Mouse (Mus musculus) skeletal muscle tissue, postnatal 0 days (tissue): ENCODE measurements around the gene Kbtbd13. TPM values are rescaled to one million over a fixed set of nuclear protein-coding genes. Genes with fewer than 3 reads are reported as not detected.

ENCODE experiments used
- polyA plus RNA-seq: library from polyadenylated mRNA; unstranded; fragments of >200 nt; fragmentation: Nextera tagmentation; extraction: Ambion mirVana; gene quantifications from 2 replicates; pipeline ENCODE4 v1.2.1, GENCODE M21; 2015

The Kbtbd13 gene
- polyA plus RNA-seq = 8.9 and 9.0 TPM in 2 replicates

GRCm38 (mm10) chr9:65391613-65391964 is at the start of gene Kbtbd13:
TSS of gene Kbtbd13 (minus strand) at chr9:65391652.

GRCm38 (mm10) chr9:65435671-65436301 is 44.3 kb upstream of the Kbtbd13 start, which contains the start of gene Mtfmt:
TSS of gene Mtfmt (plus strand) at chr9:65435782.

GRCm38 (mm10) chr9:65422760-65423501 is 31.5 kb upstream of the Kbtbd13 start, which contains the start of gene Slc51b:
TSS of gene Slc51b (minus strand) at chr9:65422955.

GRCm38 (mm10) chr9:65398279-65398678 is 6.8 kb upstream of the Kbtbd13 start, which contains the start of gene Rasl12:
TSS of gene Rasl12 (plus strand) at chr9:65398506.

GRCm38 (mm10) chr9:65360641-65361448 is 30.6 kb downstream of the Kbtbd13 start, which contains the start of gene Ubap1l:
TSS of gene Ubap1l (plus strand) at chr9:65361041.

GRCm38 (mm10) chr9:65345854-65346475 is 45.5 kb downstream of the Kbtbd13 start, which contains the start of gene Pdcd7:
TSS of gene Pdcd7 (plus strand) at chr9:65346104.

Other genes with a start within 250 kb of the Kbtbd13 start
- 6.4 and 7.3 TPM in 2 replicates for gene Parp16, start 196.3 kb downstream of the Kbtbd13 start, polyA plus RNA-seq
- gene Cilp, start 126.5 kb downstream of the Kbtbd13 start, polyA plus RNA-seq = 29.1 and 30.7 TPM in 2 replicates
- 80.9 and 93.8 TPM in 2 replicates for gene Clpx, start 97.4 kb downstream of the Kbtbd13 start, polyA plus RNA-seq
- 6.1 and 6.7 TPM in 2 replicates for gene Pdcd7, start 45.5 kb downstream of the Kbtbd13 start, polyA plus RNA-seq
- 0.10 TPM in 1 of 2 replicates, not detected in the other for gene Ubap1l, start 30.6 kb downstream of the Kbtbd13 start, polyA plus RNA-seq
- 6.2 and 6.9 TPM in 2 replicates for gene Rasl12, start 6.9 kb upstream of the Kbtbd13 start, polyA plus RNA-seq
- not detected in 2 replicates for gene Slc51b, start 31.3 kb upstream of the Kbtbd13 start, polyA plus RNA-seq
- 9.4 and 10.4 TPM in 2 replicates for gene Mtfmt, start 44.1 kb upstream of the Kbtbd13 start, polyA plus RNA-seq
- gene Spg21, start 69.3 kb upstream of the Kbtbd13 start, polyA plus RNA-seq = 136 and 155 TPM in 2 replicates
- gene Ankdd1a, start 128.5 kb upstream of the Kbtbd13 start, polyA plus RNA-seq = not detected in 2 replicates
- 9.0 and 12.6 TPM in 2 replicates for gene Plekho2, start 188.4 kb upstream of the Kbtbd13 start, polyA plus RNA-seq
- 1.7 and 2.6 TPM in 2 replicates for gene Pif1, start 195.5 kb upstream of the Kbtbd13 start, polyA plus RNA-seq
- 4.4 and 7.6 TPM in 2 replicates for gene Rbpms2, start 238.0 kb upstream of the Kbtbd13 start, polyA plus RNA-seq